Mouse (Mus musculus) thymus, adult 2 months (tissue): Measurements from ENCODE around the gene Mmd2. TPM values are rescaled to one million over a fixed set of nuclear protein-coding genes. Genes with fewer than 3 reads are reported as not detected.
A peak's percentile ranks its signal among the peaks of the same experiment; 100 is the strongest.

ENCODE experiments used
- DNase-seq: peaks from one replicate; pipeline ENCODE4 v3.0.0; 2021
- H3K27ac ChIP-seq: fragments of 200-500 bp; 2 replicates; pipeline ENCODE4 v1.5.1; 2012; ENCODE audit warnings: low read length, control low read depth; ENCODE audit not compliant: control insufficient read depth, insufficient read depth
- H3K27me3 ChIP-seq: fragments of 200-500 bp; 2 replicates; pipeline ENCODE4 v1.6.1; 2012; ENCODE audit warnings: mild to moderate bottlenecking, low read length, moderate library complexity, mixed read lengths; ENCODE audit not compliant: control insufficient read depth, insufficient read depth
- H3K36me3 ChIP-seq: fragments of 200-500 bp; 2 replicates; pipeline ENCODE4 v1.6.1; 2012; ENCODE audit warnings: mild to moderate bottlenecking, low read length, moderate library complexity; ENCODE audit not compliant: control insufficient read depth, insufficient read depth
- H3K4me1 ChIP-seq: fragments of 200-500 bp; replicated peaks from 2 replicates; pipeline ENCODE4 v1.6.1; 2012; ENCODE audit warnings: low read length; ENCODE audit not compliant: control insufficient read depth, insufficient read depth
- H3K4me3 ChIP-seq: fragments of 200-500 bp; 2 replicates; pipeline ENCODE4 v1.5.1; 2012; ENCODE audit warnings: mild to moderate bottlenecking, low read length, control low read depth, moderate library complexity; ENCODE audit not compliant: control insufficient read depth, insufficient read depth
- CTCF ChIP-seq: fragments of 200-500 bp; IDR thresholded peaks from 2 replicates; pipeline ENCODE4 v1.5.1; 2012; ENCODE audit warnings: mild to moderate bottlenecking, control low read depth, low read length, moderate library complexity, borderline replicate concordance; ENCODE audit not compliant: control insufficient read depth, poor library complexity, insufficient read depth; ENCODE audit errors: extremely low read depth
- POLR2A ChIP-seq: fragments of 200-500 bp; IDR thresholded peaks from 2 replicates; pipeline ENCODE4 v1.6.1; 2012; ENCODE audit warnings: mild to moderate bottlenecking, low read length, control low read depth, moderate library complexity; ENCODE audit not compliant: control insufficient read depth, poor library complexity, insufficient read depth; ENCODE audit errors: extremely low read depth
- WGBS: fragments of 180-500 bp; shearing (Covaris S2); methylation state at CpG from one replicate; pipeline ENCODE4 v1.1.7; 2018; 5-methylcytosine and 5-hydroxymethylcytosine counted together
- polyA plus RNA-seq: library from polyadenylated mRNA; depleted of rRNA; stranded (reverse); fragments of >200 nt; gene quantifications from 2 replicates; pipeline ENCODE4 v1.2.3, GENCODE M21; 2012

Mmd2 gene
- polyA plus RNA-seq, 1 experiment: 0.20 TPM

GRCm38 (mm10) chr5:142627398-142627797 is 18.8 kb upstream of the Mmd2 start, which contains the start of gene Wipi2:
Wipi2 (plus strand) TSS chr5:142627698.
- H3K36me3 ChIP-seq: no peaks in the 10 kb centered on the region
- peaks cover 17% of the 10 kb centered on the region for H3K4me1 ChIP-seq
- 92% methylated on average over 2 of the region's 2 CpGs for WGBS
- H3K4me3 ChIP-seq: no peak within 1 kb of the TSS
- no peaks in the 10 kb centered on the region for H3K27me3 ChIP-seq
- no peak within 1 kb of the TSS for H3K27ac ChIP-seq
- DNase-seq: no peak
- no peak for TF ChIP-seq CTCF
- TF ChIP-seq POLR2A: no peak

- no peaks in the 10 kb centered on the region for H3K4me1 ChIP-seq
- WGBS: 93% methylated on average over 7 of the region's 7 CpGs
- no peak for DNase-seq
- H3K27me3 ChIP-seq: no peaks in the 10 kb centered on the region
- no peak overlapping the region for H3K4me3 ChIP-seq
- TF ChIP-seq POLR2A (no peak), CTCF (no peak)
- no peaks in the 10 kb centered on the region for H3K36me3 ChIP-seq
- no peak overlapping the region for H3K27ac ChIP-seq
Measured at GRCm38 (mm10) chr5:142623080-142623479, 14.5 kb upstream of the Mmd2 start.

DNA sequence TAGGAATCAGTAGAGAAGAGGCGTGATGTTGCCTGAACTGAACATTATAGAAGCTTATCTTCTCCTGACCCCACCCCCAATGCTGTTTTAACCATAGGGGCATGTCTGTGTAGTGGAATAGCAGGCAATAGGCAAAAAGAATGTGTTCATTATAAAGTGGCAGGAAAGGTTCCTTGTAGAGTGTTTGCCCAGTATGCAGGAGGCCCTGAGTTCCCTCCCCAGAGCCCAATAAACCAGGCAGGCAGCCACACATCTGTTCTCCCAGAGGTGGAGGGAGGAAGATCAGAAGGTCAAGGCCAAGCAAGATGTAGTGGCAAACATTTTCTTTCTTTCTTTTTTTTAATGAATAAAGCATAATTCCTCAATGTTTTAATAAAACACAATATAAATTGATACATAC is 13.5 kb upstream of the Mmd2 start:
- Histone ChIP-seq H3K27me3 (no peaks in the 10 kb centered on the region), H3K4me3 (no peak overlapping the region), H3K27ac (no peak overlapping the region), H3K4me1 (no peaks in the 10 kb centered on the region), H3K36me3 (no peaks in the 10 kb centered on the region)
- no peak for DNase-seq
- WGBS: 84% methylated on average over 1 of the region's 1 CpGs
- TF ChIP-seq CTCF: no peak
- TF ChIP-seq POLR2A: no peak

DNA sequence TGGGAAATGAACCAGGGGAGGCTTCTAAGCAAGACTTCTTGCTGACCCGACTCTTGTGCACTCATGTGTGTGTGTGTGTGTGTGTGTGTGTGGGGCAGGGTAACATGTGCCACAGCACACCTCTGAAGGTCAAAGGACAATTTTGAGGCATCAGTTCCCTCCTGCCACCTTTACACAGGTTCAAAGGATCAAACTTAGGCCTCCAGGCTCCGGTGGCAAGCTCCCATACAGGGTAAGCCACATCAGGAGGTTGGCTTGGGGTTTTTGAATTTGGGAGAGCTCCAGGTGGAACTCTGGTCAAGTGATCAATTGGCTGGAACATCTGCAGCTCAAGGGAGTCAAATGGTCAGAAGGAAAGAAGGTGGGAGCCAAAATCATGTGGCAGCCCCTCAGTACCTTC is 12.8 kb upstream of the Mmd2 start:
- Histone ChIP-seq H3K4me3 (no peak overlapping the region), H3K27me3 (no peaks in the 10 kb centered on the region), H3K36me3 (no peaks in the 10 kb centered on the region), H3K4me1 (no peaks in the 10 kb centered on the region), H3K27ac (no peak overlapping the region)
- no peak for TF ChIP-seq CTCF
- TF ChIP-seq POLR2A: no peak
- WGBS: 69% methylated on average over 2 of the region's 2 CpGs
- DNase-seq: no peak

DNA sequence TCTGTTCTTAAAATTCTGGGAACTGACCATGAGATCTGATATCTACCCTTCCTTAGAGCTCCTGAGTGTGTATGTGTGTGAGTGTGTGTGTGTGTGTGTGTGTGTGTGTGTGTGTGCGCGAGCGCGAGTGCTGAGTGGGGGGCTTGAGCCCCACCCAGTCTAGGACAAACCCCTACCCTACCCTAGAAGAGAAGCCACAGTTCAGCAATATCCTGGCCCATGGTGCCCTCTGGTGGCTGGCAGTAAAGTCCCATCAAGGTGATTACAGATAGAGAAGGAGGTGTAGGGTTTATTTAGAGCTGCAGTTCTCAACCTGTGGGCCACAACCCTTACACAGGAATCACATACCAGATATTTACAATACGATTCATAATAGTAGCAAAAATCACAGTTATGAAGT is 11.3 kb upstream of the Mmd2 start:
- TF ChIP-seq POLR2A: no peak
- TF ChIP-seq CTCF: 0 out of 2 replicates have a peak, but pooled peaks have one; percentile 15
- Histone ChIP-seq H3K4me3 (no peak overlapping the region), H3K27me3 (no peaks in the 10 kb centered on the region), H3K27ac (no peak overlapping the region), H3K36me3 (no peaks in the 10 kb centered on the region), H3K4me1 (no peaks in the 10 kb centered on the region)
- DNase-seq: peak; percentile 50
- WGBS: 22% methylated on average over 5 of the region's 5 CpGs

GRCm38 (mm10) chr5:142616326-142616725 is 7.7 kb upstream of the Mmd2 start:
- WGBS: 46% methylated on average over 6 of the region's 6 CpGs

GRCm38 (mm10) chr5:142615638-142616037 is 7.0 kb upstream of the Mmd2 start:
- H3K27me3 ChIP-seq: no peaks in the 10 kb centered on the region
- 75% methylated on average over 4 of the region's 4 CpGs for WGBS

More at GRCm38 (mm10) chr5:142616326-142616725, 7.7 kb upstream of the Mmd2 start:
- H3K4me3 ChIP-seq: no peak overlapping the region
- no peak for DNase-seq
- H3K27me3 ChIP-seq: no peaks in the 10 kb centered on the region
- H3K4me1 ChIP-seq: no peaks in the 10 kb centered on the region
- no peak for TF ChIP-seq POLR2A
- no peak for TF ChIP-seq CTCF
- no peak overlapping the region for H3K27ac ChIP-seq
- H3K36me3 ChIP-seq: no peaks in the 10 kb centered on the region

More at GRCm38 (mm10) chr5:142615638-142616037, 7.0 kb upstream of the Mmd2 start:
- Histone ChIP-seq H3K4me1 (no peaks in the 10 kb centered on the region), H3K4me3 (no peak overlapping the region), H3K36me3 (no peaks in the 10 kb centered on the region), H3K27ac (no peak overlapping the region)
- TF ChIP-seq POLR2A (no peak), CTCF (no peak)
- no peak for DNase-seq
